Mouse (Mus musculus) embryo, embryonic 10 days (tissue): ENCODE measurements around the gene Zfp219.
"Not testable (repeated sequence)": the region's sequence is repeated elsewhere in the genome, so short reads cannot be mapped to it uniquely, and the experiment has no call there.

Source experiments
- DNase-seq: peaks from one replicate; pipeline ENCODE4 v3.0.0-alpha.2; 2015; ENCODE audit warnings: low spot score

The Zfp219 gene

GRCm38 (mm10) chr14:52020486-52021137 is at the start of gene Zfp219:
Gene Zfp219, minus strand, starts transcription at chr14:52020733.
- DNase-seq: peak; percentile 91

DNA sequence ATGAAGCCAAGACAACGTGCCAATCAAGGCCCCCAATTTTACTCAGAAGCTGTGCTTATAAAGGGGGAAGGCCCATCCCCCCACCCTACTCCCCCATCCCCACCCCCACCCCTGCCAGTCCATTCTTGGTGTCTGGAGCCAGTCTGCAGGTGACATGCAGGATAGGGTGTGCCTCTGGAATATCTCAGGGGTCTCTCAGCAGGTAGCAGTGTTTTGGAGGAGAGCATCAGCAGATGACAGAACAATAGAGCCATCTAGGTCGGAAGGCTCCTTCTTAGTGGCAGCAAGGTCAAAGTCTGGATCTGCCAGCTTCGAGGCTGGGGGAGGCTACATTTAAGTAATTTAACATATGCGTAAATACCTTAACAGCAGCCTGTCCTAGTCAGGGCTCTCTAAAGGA is 45.6 kb upstream of the Zfp219 start:
- DNase-seq: no peak

- DNase-seq: no peak
Measured at GRCm38 (mm10) chr14:52061798-52062197, 41.3 kb upstream of the Zfp219 start.

GRCm38 (mm10) chr14:52060800-52061199 is 40.3 kb upstream of the Zfp219 start:
- no peak for DNase-seq

GRCm38 (mm10) chr14:52059982-52060381 is 39.4 kb upstream of the Zfp219 start:
- no peak for DNase-seq

- not testable (repeated sequence) for DNase-seq
Measured at GRCm38 (mm10) chr14:52052720-52053119, 32.2 kb upstream of the Zfp219 start.

DNA sequence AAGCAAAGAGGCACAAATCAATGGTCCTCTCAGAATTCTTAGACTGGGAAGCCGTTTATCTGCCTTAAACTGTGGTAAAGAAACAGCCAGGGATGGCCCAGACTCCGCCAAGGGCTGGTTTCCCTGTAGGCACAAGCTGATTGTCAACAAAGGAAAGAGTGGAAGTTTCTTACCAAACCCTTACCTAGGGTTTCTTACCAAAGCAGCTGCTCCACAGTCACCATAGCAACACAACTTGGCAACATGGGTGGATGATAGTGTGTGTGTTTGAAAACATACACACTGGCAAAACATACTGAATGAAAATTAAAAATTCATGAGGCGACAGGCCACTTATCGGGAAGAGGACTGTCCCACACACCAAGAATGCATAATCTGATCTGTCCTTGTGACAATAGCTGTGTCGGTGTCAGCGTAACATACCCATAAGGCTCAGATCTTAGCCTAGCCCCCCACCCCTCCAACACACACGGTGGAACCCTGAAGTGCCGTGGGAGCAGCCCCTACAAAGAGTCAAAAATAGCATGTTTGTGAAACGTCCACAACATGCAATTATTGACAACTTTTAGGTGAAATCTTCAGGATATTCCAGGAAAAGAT is 25.5 kb upstream of the Zfp219 start:
- DNase-seq: no peak

- DNase-seq: peak; percentile 82
Measured at GRCm38 (mm10) chr14:52044901-52045678, 24.6 kb upstream of the Zfp219 start.

DNA sequence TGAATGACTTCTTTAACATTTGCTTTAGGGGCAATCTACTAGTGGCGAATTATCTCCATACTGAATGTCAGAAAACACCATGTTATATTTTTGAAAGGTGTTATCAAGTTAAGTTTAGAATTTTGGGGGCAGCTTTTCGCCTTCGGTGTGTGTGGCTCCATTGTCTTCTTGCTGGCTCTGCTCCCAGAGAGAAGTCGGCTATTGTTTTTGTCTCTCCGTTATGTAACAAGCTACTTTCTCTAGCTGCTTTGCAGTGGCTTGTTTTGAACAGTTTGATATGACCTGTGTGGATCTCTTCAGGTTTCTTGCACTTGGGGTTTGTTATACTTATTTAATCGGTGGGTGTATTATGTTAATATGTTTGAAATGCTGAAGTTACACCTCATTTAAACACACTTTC is 22.9 kb upstream of the Zfp219 start:
- no peak for DNase-seq

- DNase-seq: not testable (repeated sequence)
Measured at GRCm38 (mm10) chr14:52042359-52042758, 21.8 kb upstream of the Zfp219 start, which contains the start of gene Olfr221. Gene Olfr221, minus strand, starts transcription at chr14:52042459.

DNA sequence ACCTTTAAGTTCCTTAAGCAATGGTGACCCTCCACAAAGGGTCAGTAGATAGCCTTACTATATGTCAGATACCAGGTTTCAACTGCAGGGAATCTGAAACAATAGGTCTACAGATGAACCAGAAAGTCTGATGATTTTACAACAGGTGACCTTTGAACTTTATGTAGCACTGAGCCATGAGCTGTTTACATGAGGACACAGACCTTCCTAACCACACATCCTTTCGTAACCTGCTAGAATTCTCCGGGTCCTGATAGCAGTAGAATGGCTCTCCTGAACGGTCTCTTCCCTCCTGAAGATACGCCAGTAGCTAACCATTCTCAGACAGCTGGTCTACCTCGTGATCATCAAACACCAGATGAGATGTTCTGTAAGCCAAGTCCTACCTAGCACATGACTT is 18.8 kb upstream of the Zfp219 start:
- no peak for DNase-seq

DNA sequence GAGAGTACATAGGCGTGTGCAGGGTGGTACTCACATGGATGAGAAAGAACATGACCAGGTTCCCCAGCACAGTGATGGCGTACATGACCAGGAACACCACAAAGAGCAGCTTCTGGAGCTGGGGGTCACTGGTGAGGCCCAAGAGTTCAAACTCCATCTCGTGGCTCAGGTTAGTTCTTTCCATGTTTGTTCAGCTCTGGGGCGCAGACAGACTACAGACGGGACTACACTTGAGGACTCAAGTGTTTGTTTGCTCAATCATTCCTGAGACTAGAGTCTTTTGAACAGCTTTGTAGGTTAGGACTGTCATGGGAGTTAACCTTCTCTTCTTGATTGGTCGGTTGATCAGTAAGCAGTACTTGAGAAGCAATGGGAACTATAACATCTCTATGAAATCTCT is 15.4 kb upstream of the Zfp219 start:
- no peak for DNase-seq

DNA sequence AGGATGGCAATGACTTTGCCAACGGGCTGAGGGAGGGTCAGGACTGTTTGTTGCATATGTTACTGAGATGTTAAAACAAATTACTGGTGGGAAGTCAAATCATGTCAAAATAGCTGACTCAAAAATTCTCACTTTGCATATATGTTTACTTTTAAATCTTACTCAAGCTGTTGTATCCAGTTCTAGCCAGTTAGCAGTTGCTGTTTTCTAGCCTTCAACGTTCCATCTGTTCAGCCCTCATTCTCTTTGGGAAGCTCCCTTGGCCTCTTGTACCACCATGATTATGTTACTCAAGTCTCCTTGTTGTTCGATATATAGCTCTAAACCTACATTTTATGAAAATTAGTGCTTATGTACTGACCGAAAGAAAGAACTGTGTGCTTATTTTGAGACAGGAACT is 5.8 kb upstream of the Zfp219 start:
- no peak for DNase-seq

- no peak for DNase-seq
Measured at GRCm38 (mm10) chr14:52024133-52024532, 3.6 kb upstream of the Zfp219 start.

GRCm38 (mm10) chr14:52022709-52023459 is 2.4 kb upstream of the Zfp219 start:
- peak; percentile 87 for DNase-seq

DNA sequence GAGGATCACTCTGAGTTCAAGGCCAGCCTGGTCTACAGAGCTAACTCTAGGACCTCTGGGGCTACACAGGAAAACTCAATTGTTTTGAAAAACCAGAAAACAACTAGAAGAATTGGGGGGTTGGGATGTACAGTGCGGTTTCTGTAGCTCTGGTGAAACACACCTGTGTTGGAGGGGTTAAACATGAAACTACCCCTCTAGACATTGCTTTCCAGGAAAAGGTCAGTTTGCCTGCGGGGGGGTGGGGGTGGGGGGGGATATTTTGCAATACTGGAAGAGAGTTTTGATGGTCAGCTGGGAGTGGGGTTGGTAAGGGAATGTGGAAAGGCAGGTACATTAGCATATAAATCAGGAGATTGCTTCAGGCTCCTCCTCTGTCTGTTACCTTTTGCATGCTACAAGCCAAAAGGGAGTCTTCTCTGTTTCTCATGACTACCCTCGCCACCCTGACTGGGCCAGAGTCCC is 1.7 kb upstream of the Zfp219 start:
- DNase-seq: no peak

DNA sequence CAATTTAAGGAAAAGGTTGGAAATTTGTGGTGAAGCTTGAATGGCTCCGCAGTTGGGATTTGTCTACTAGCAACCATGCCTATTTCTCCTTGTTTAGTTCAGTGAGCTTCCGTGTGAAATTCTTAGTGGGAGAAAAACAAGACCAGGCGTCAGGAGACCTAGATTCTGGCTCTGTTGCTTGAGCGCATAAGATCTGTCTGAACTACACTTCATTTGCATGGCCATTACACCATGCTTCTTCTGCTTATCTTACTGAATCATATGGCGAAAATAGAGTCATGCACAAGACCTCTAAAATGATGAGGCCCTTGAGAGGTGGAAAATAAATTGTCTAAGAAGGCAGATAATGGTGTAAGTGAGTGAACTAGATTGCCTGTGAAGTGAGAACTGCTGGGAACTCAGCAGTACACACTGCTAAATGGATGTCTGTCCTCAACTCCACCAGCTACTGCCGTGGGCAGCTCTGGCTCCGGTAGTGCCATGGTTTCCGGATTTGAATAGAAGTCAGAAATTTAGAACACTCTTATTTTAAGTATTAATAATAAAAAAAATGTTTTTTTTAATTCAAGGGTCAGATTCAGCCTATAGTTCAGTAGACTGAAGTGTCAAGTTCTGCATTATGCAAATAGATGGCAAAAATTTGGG is 1.2 kb upstream of the Zfp219 start:
- DNase-seq: no peak

GRCm38 (mm10) chr14:52021138-52021529 is 601 bp upstream of the Zfp219 start:
- DNase-seq: no peak

- DNase-seq: peak; percentile 99
Measured at GRCm38 (mm10) chr14:52019590-52020340, 768 bp downstream of the Zfp219 start.

DNA sequence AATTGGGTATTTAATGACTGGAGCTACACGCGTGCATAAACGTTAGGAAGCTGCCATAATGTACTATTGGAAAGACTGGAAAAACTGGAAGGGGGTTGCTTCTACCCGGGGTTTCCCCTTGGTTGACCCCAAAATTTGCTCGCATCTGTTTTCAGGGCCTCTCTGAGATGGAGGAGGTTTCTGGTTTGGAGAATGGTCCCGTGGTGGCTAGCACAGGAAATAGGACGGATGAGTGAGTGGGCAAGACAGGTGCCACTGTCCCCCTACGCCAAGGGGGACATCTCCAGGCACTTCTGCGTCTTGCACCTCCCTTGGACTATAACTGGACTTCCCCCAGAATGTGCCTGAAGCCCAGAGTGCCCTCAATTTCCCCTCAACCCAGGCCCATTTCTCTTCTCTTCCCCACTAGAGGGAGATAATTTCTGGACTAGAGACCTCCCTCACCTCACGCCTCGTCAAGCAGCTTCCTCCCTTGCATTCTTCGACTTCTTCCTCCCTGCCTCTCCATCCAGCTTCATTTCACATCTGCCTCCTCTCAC is 1.4 kb downstream of the Zfp219 start:
- DNase-seq: no peak
